In the genomic region with DNA sequence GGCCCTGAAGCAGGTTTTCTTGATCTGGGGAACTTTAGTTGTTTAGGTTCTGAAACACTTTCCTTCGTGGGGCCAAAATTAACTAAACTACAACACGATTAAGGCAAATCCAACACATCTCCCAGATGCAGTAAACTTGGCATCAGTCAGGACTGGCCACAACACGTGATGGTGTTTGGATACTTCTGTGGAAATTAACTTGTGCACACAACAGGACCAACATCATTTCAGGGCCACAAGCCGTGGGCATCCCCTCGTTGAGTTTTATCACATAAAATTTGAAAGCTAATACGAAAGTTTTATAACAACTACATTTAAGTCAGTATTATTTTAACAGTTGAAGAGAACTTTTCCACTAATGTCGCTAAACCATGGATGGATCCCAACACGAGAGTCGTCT, we compare ENCODE assay signal across 8 mouse cellular contexts. TPM values are rescaled to one million over a fixed set of nuclear protein-coding genes. Genes with fewer than 3 reads are reported as not detected.
DNase-seq lines count a peak whose midpoint lies in the region; ATAC-seq and TF ChIP-seq lines count a peak whose summit lies in the region.

No protein-coding gene starts in this region.

- peak overlapping the region; percentile 99 for H3K9ac ChIP-seq in heart, embryonic 13.5 days
- peak overlapping the region; percentile 97 for H3K9ac ChIP-seq in forebrain, embryonic 14.5 days (ENCODE audit: low read length)
- peak overlapping the region; percentile 95 for H3K9ac ChIP-seq in liver, postnatal 0 days (replicated peaks)

- H3K27ac ChIP-seq in heart, embryonic 13.5 days (replicated peaks), result peak overlapping the region; percentile 99
- peak overlapping the region; percentile 99; the same call in 1 of the 2 replicates for H3K27ac ChIP-seq in forebrain, embryonic 14.5 days (ENCODE audit: low read depth, low read length)
- peak overlapping the region; percentile 99 for H3K27ac ChIP-seq in liver, postnatal 0 days (ENCODE audit: low read depth)

- TF ChIP-seq CTCF in E14TG2a.4 (conservative IDR thresholded peaks at IDR 0.05; ENCODE audit: low read length), result no peak
- no peak for TF ChIP-seq CTCF in liver, postnatal 0 days (IDR thresholded peaks at IDR 0.05; ENCODE audit: low read depth)

- WGBS in heart, embryonic 13.5 days, result 36% methylated on average over 9 of the region's 9 CpGs
- WGBS in forebrain, embryonic 14.5 days, result 37% methylated on average over 9 of the region's 9 CpGs
- 34% methylated on average over 9 of the region's 9 CpGs for WGBS in liver, postnatal 0 days (ENCODE audit: insufficient replicate concordance)

- H3K36me3 ChIP-seq in heart, embryonic 13.5 days, result peaks cover 28% of the 10 kb centered on the region
- H3K36me3 ChIP-seq in E14TG2a.4 (ENCODE audit: insufficient read depth, low read length), result peaks cover 27% of the 10 kb centered on the region
- H3K36me3 ChIP-seq in forebrain, embryonic 14.5 days (ENCODE audit: control insufficient read depth, insufficient read depth, low read length), result peaks cover 8% of the 10 kb centered on the region; the same call in 1 of the 2 replicates
- 0 out of 2 replicates have a peak, but pooled peaks cover 8% of the 10 kb centered on the region for H3K36me3 ChIP-seq in liver, postnatal 0 days (replicated peaks; ENCODE audit: insufficient read depth, low read length)

- H3K4me1 ChIP-seq in heart, embryonic 13.5 days, result peaks cover 44% of the 10 kb centered on the region
- H3K4me1 ChIP-seq in E14TG2a.4 (replicated peaks; ENCODE audit: low read depth, low read length), result peaks cover 56% of the 10 kb centered on the region
- peaks cover 14% of the 10 kb centered on the region; the same call in 1 of the 2 replicates for H3K4me1 ChIP-seq in forebrain, embryonic 14.5 days (ENCODE audit: control insufficient read depth, insufficient read depth, low read length)
- H3K4me1 ChIP-seq in liver, postnatal 0 days (ENCODE audit: insufficient read depth), result peaks cover 10% of the 10 kb centered on the region

- no peaks in the 10 kb centered on the region for H3K9me3 ChIP-seq in heart, embryonic 13.5 days
- H3K9me3 ChIP-seq in E14TG2a.4 (ENCODE audit: low read length), result no peaks in the 10 kb centered on the region
- no peaks in the 10 kb centered on the region for H3K9me3 ChIP-seq in forebrain, embryonic 14.5 days (replicated peaks; ENCODE audit: control insufficient read depth, low read length)
- H3K9me3 ChIP-seq in liver, postnatal 0 days (ENCODE audit: low read length), result no peaks in the 10 kb centered on the region

- no peak for ATAC-seq in heart, embryonic 13.5 days (ENCODE audit: extremely low read depth, insufficient number of reproducible peaks, low FRiP score, low TSS enrichment)
- no peak for ATAC-seq in forebrain, embryonic 14.5 days
- no peak for ATAC-seq in liver, postnatal 0 days

- H3K4me3 ChIP-seq in heart, embryonic 13.5 days, result peak overlapping the region; percentile 75
- H3K4me3 ChIP-seq in E14TG2a.4 (replicated peaks; ENCODE audit: low read length), result peak overlapping the region; percentile 93
- H3K4me3 ChIP-seq in forebrain, embryonic 14.5 days (ENCODE audit: low read depth, low read length), result peak overlapping the region; percentile 83
- H3K4me3 ChIP-seq in liver, postnatal 0 days (ENCODE audit: low read depth, low read length), result peak overlapping the region; percentile 85

- peak overlapping the region; percentile 90 for H3K4me2 ChIP-seq in heart, embryonic 13.5 days
- peak overlapping the region; percentile 76 for H3K4me2 ChIP-seq in forebrain, embryonic 14.5 days (ENCODE audit: low read length)
- H3K4me2 ChIP-seq in liver, postnatal 0 days (ENCODE audit: low read depth, low read length), result peak overlapping the region; percentile 84

- no peak for TF ChIP-seq EP300 in liver, postnatal 0 days (IDR thresholded peaks at IDR 0.05; ENCODE audit: low read depth)

- no peak for DNase-seq in heart, postnatal 10 days
- DNase-seq in forebrain, embryonic 14.5 days (ENCODE audit: low spot score), result no peak
- DNase-seq in liver, postnatal 0 days, result no peak
- no peak for DNase-seq in frontal cortex, postnatal 25 days (ENCODE audit: low spot score in 2 of 2)
- no peak for DNase-seq in right cerebral cortex, postnatal 10 days (ENCODE audit: low spot score in 2 of 2)
- no peak for DNase-seq in cerebellum, adult 11 months

- H3K27me3 ChIP-seq in heart, embryonic 13.5 days (replicated peaks), result no peaks in the 10 kb centered on the region
- H3K27me3 ChIP-seq in E14TG2a.4 (ENCODE audit: insufficient read depth, low read length), result no peaks in the 10 kb centered on the region
- no peaks in the 10 kb centered on the region for H3K27me3 ChIP-seq in forebrain, embryonic 14.5 days (replicated peaks; ENCODE audit: control insufficient read depth, insufficient read depth, low read length)
- H3K27me3 ChIP-seq in liver, postnatal 0 days (ENCODE audit: insufficient read depth, low read length), result no peaks in the 10 kb centered on the region

- intact Hi-C loops in heart, postnatal 10 days (cut with DNase I), result no loop called here

RNA-seq across cellular contexts. Expression of a gene that starts 1.9 kb away (rescaled TPM):
- 38.5 and 48.7 TPM in 2 replicates for polyA plus RNA-seq in heart, embryonic 13.5 days (2015; fragmentation: Nextera tagmentation; extraction: Ambion mirVana)
- 10 to 100 TPM; 93.5 to 98.2 TPM for total RNA-seq in heart, postnatal 10 days (2021)
- polyA plus RNA-seq in forebrain, embryonic 14.5 days (2014; fragmentation: Nextera tagmentation; extraction: Ambion mirVana), result 106 and 110 TPM in 2 replicates
- 15.7 and 19.8 TPM in 2 replicates for polyA plus RNA-seq in liver, postnatal 0 days (2015; fragmentation: Nextera tagmentation; extraction: Ambion mirVana)
